Mouse (Mus musculus) MEL (cell line): ENCODE data around the gene Gm10271. TPM values are rescaled to one million over a fixed set of nuclear protein-coding genes. Genes with fewer than 3 reads are reported as not detected.

ENCODE experiments used
- DNase-seq: peaks from one replicate; pipeline ENCODE4 v3.0.0; 2011; ENCODE audit warnings: low read depth, low spot score
- H3K27ac ChIP-seq: 2 replicates; pipeline ENCODE4 v1.5.1; 2012; ENCODE audit warnings: low read depth, mild to moderate bottlenecking, control low read depth, low read length, moderate library complexity; ENCODE audit not compliant: control insufficient read depth
- H3K27me3 ChIP-seq, 2 experiments: fragments of 150-350 bp in 1 of 2; sonication (generic) in 1 of 2; 2 replicates each; pipeline ENCODE4 v1.6.1; 2012; ENCODE audit warnings: low read length in 2 of 2, mild to moderate bottlenecking in 2 of 2, improper control_type of control experiment in 1 of 2, moderate library complexity in 1 of 2; ENCODE audit not compliant: insufficient read depth in 2 of 2, control insufficient read depth in 1 of 2
- H3K36me3 ChIP-seq, 2 experiments: 2 replicates each; pipeline ENCODE4 v1.6.1; 2012 to 2014; ENCODE audit warnings: low read length in 2 of 2, improper control_type of control experiment in 1 of 2, inconsistent platforms in 1 of 2, mild to moderate bottlenecking in 1 of 2; ENCODE audit not compliant: insufficient read depth in 2 of 2, control insufficient read depth in 1 of 2
- H3K4me1 ChIP-seq, 2 experiments: fragments of 150-350 bp in 1 of 2; sonication (generic) in 1 of 2; 2 replicates each; pipeline ENCODE4 v1.6.1; 2012; ENCODE audit warnings: low read length in 2 of 2, improper control_type of control experiment in 1 of 2, mild to moderate bottlenecking in 1 of 2; ENCODE audit not compliant: insufficient read depth in 2 of 2, control insufficient read depth in 1 of 2
- H3K4me3 ChIP-seq, 2 experiments: fragments of 150-350 bp in 1 of 2; sonication (generic) in 1 of 2; 2 replicates each; pipeline ENCODE4 v1.5.1; 2012; ENCODE audit warnings: low read depth in 2 of 2, low read length in 2 of 2, mild to moderate bottlenecking in 2 of 2, moderate library complexity in 2 of 2, control low read depth in 1 of 2, improper control_type of control experiment in 1 of 2; ENCODE audit not compliant: control insufficient read depth in 1 of 2, insufficient read depth in 1 of 2
- H3K79me2 ChIP-seq: 2 replicates; pipeline ENCODE4 v1.6.1; 2012; ENCODE audit warnings: mild to moderate bottlenecking, low read length, moderate library complexity; ENCODE audit not compliant: control insufficient read depth, poor library complexity, insufficient read depth
- H3K9ac ChIP-seq: 2 replicates; pipeline ENCODE4 v1.6.1; 2012; ENCODE audit warnings: low read depth, mild to moderate bottlenecking, control low read depth, low read length, moderate library complexity; ENCODE audit not compliant: control insufficient read depth, poor library complexity, severe bottlenecking
- H3K9me3 ChIP-seq: fragments of 150-350 bp; sonication (generic); replicated peaks from 2 replicates; pipeline ENCODE4 v1.6.1; 2012; ENCODE audit warnings: mild to moderate bottlenecking, low read length, improper control_type of control experiment, moderate library complexity; ENCODE audit not compliant: insufficient read depth
- CHD2 ChIP-seq: IDR thresholded peaks from 2 replicates; pipeline ENCODE4 v1.6.1; 2011; ENCODE audit warnings: low read length, improper control_type of control experiment
- CTCF ChIP-seq, 3 experiments: IDR thresholded peaks in 2 of 3; conservative IDR thresholded peaks in 1 of 3; 2 replicates each; pipeline ENCODE4 v1.5.1; 2011 to 2012; ENCODE audit warnings: low read length in 3 of 3, low read depth in 2 of 3, mild to moderate bottlenecking in 2 of 3, improper control_type of control experiment in 1 of 3, inconsistent platforms in 1 of 3, mixed read lengths in 1 of 3, moderate library complexity in 1 of 3; ENCODE audit not compliant: control insufficient read depth in 1 of 3, insufficient read depth in 1 of 3, poor library complexity in 1 of 3, severe bottlenecking in 1 of 3
- ELF1 ChIP-seq: IDR thresholded peaks from 2 replicates; pipeline ENCODE4 v1.6.1; 2014; ENCODE audit warnings: low read depth, mild to moderate bottlenecking, inconsistent platforms, low read length, improper control_type of control experiment, moderate library complexity
- HCFC1 ChIP-seq: IDR thresholded peaks from 2 replicates; pipeline ENCODE4 v1.6.1; 2012; ENCODE audit warnings: low read depth, mild to moderate bottlenecking, inconsistent platforms, low read length, improper control_type of control experiment, moderate library complexity
- MAX ChIP-seq: IDR thresholded peaks from 2 replicates; pipeline ENCODE4 v1.6.1; 2011; ENCODE audit warnings: low read length, improper control_type of control experiment
- MYB ChIP-seq: IDR thresholded peaks from 2 replicates; pipeline ENCODE4 v1.6.1; 2011; ENCODE audit warnings: mild to moderate bottlenecking, low read depth, low read length, improper control_type of control experiment
- MYC ChIP-seq: IDR thresholded peaks from 2 replicates; pipeline ENCODE4 v1.6.1; 2011; ENCODE audit warnings: low read depth, mild to moderate bottlenecking, low read length, improper control_type of control experiment, moderate library complexity
- RAD21 ChIP-seq: IDR thresholded peaks from 2 replicates; pipeline ENCODE4 v1.6.1; 2011; ENCODE audit warnings: mild to moderate bottlenecking, low read depth, low read length, improper control_type of control experiment
- SIN3A ChIP-seq: IDR thresholded peaks from 2 replicates; pipeline ENCODE4 v1.6.1; 2012; ENCODE audit warnings: low read length, improper control_type of control experiment, inconsistent platforms
- SMC3 ChIP-seq: IDR thresholded peaks from 2 replicates; pipeline ENCODE4 v1.6.1; 2011; ENCODE audit warnings: low read depth, low read length, improper control_type of control experiment
- TAL1 ChIP-seq: IDR thresholded peaks from 2 replicates; pipeline ENCODE4 v1.6.1; 2012; ENCODE audit warnings: mild to moderate bottlenecking, inconsistent platforms, low read length, moderate library complexity, mixed read lengths
- USF1 ChIP-seq: IDR thresholded peaks from 2 replicates; pipeline ENCODE4 v1.6.1; 2014; ENCODE audit warnings: low read depth, mild to moderate bottlenecking, inconsistent platforms, low read length, improper control_type of control experiment, moderate library complexity
- ZKSCAN1 ChIP-seq: IDR thresholded peaks from 2 replicates; pipeline ENCODE4 v1.6.1; 2012; ENCODE audit warnings: low read depth, mild to moderate bottlenecking, inconsistent platforms, low read length, improper control_type of control experiment, moderate library complexity
- ZNF384 ChIP-seq: IDR thresholded peaks from 2 replicates; pipeline ENCODE4 v1.6.1; 2012; ENCODE audit warnings: low read depth, mild to moderate bottlenecking, inconsistent platforms, low read length, improper control_type of control experiment
- polyA plus RNA-seq, 2 experiments: library from polyadenylated mRNA; stranded (reverse) in 1 of 2; unstranded in 1 of 2; fragments of >175 nt in 1 of 2; fragments of >200 nt in 1 of 2; gene quantifications; 2 replicates each; pipeline versions ENCODE4 v1.2.1 to v1.2.4; 2012; ENCODE audit warnings: low replicate concordance in 2 of 2, low read depth in 1 of 2; ENCODE audit not compliant: insufficient read length in 2 of 2, insufficient read depth in 1 of 2, missing spikeins in 1 of 2
- total RNA-seq: library from RNA; depleted of rRNA; stranded (reverse); fragments of 300-350 nt; gene quantifications from 2 replicates; pipeline ENCODE4 v1.2.3, GENCODE M21; 2012

The Gm10271 gene
- total and polyA plus RNA-seq, 3 experiments: not detected

GRCm38 (mm10) chr10:116944144-116944543 is 28.3 kb downstream of the Gm10271 start:
- H3K36me3 ChIP-seq: peaks cover 2 to 3% of the 10 kb centered on the region in 2 experiments; a peak in 2 of 4 replicates
- no peaks in the 10 kb centered on the region for H3K4me1 ChIP-seq
- H3K9ac ChIP-seq: no peak overlapping the region
- H3K4me3 ChIP-seq: no peak overlapping the region
- H3K79me2 ChIP-seq: peaks cover 12% of the 10 kb centered on the region; the same call in 1 of the 2 replicates
- peak; percentile 39 for DNase-seq
- no peaks in the 10 kb centered on the region for H3K27me3 ChIP-seq
- H3K27ac ChIP-seq: no peak overlapping the region
- no peaks in the 10 kb centered on the region for H3K9me3 ChIP-seq
- TF ChIP-seq HCFC1: 0 out of 2 replicates have a peak, but pooled peaks have one; percentile 20
- no peak for TF ChIP-seq ELF1
- no peak for TF ChIP-seq CHD2
- no peak for TF ChIP-seq ZNF384
- TF ChIP-seq MYC: peak; percentile 66; the same call in 1 of the 2 replicates
- no peak for TF ChIP-seq TAL1
- no peak for TF ChIP-seq ZKSCAN1
- TF ChIP-seq USF1: 0 out of 2 replicates have a peak, but pooled peaks have one; percentile 43
- TF ChIP-seq RAD21: peak; percentile 13
- peak; percentile 49 for TF ChIP-seq SMC3
- peak; percentile 16 to 45 (median 26); a peak in 4 of 6 replicates for TF ChIP-seq CTCF (IDR thresholded peaks at IDR 0.05 in 2 of 3, conservative IDR thresholded peaks at IDR 0.05 in 1 of 3; ENCODE audit: control insufficient read depth in 1 of 3, insufficient read depth in 1 of 3, low read depth in 2 of 3, low read length in 3 of 3, poor library complexity in 1 of 3, severe bottlenecking in 1 of 3)

DNA sequence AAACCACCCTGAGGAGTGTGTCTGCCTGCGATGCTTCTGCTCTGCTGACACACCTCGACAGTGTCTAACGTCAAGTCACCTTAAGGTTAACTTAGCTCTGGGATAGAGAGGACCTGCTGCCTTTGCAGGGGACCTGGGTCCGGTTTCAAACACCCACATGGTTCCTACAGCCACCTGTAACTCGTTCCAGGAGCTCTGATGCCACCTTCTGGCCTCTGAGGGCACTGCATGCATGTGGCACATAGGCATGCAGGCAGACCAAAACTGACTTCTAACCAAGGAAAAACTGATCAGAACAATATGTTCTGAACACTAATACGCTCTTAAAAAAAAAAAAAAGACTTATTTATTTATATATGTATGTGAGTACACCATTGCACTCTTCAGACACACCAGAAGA is 29.4 kb downstream of the Gm10271 start:
- H3K36me3 ChIP-seq: peaks cover 0 to 2% of the 10 kb centered on the region in 2 experiments; a peak in 1 of 4 replicates
- TF ChIP-seq CTCF (IDR thresholded peaks at IDR 0.05 in 2 of 3, conservative IDR thresholded peaks at IDR 0.05 in 1 of 3; ENCODE audit: control insufficient read depth in 1 of 3, insufficient read depth in 1 of 3, low read depth in 2 of 3, low read length in 3 of 3, poor library complexity in 1 of 3, severe bottlenecking in 1 of 3) (peak; percentile 66 to 74 (median 68)), RAD21 (peak; percentile 44), SMC3 (peak; percentile 44), MYC (0 out of 2 replicates have a peak, but pooled peaks have one; percentile 22), SIN3A (no peak), MYB (no peak), MAX (0 out of 2 replicates have a peak, but pooled peaks have one; percentile 20)
- TF ChIP-seq, all 39 proteins: peak for 5
- Histone ChIP-seq H3K27ac (no peak overlapping the region), H3K27me3 (no peaks in the 10 kb centered on the region), H3K4me1 (no peaks in the 10 kb centered on the region), H3K9me3 (no peaks in the 10 kb centered on the region), H3K4me3 (no peak overlapping the region), H3K9ac (no peak overlapping the region), H3K79me2 (peaks cover 7% of the 10 kb centered on the region; the same call in 1 of the 2 replicates)
- DNase-seq: peak; percentile 64
